Mouse (Mus musculus): Measurements from ENCODE around the gene Ucma. TPM values are rescaled to one million over a fixed set of nuclear protein-coding genes. Genes with fewer than 3 reads are reported as not detected.

Gene Ucma
- polyA plus RNA-seq, 1 experiment = not detected

- no peak overlapping the region for H3K27ac ChIP-seq (ENCODE audit: insufficient read depth, low read depth, low read length)
- 50% methylated on average over 4 of the region's 4 CpGs for WGBS
Measured at GRCm38 (mm10) chr2:4986798-4987197, 10.9 kb downstream of the Ucma start.

DNA sequence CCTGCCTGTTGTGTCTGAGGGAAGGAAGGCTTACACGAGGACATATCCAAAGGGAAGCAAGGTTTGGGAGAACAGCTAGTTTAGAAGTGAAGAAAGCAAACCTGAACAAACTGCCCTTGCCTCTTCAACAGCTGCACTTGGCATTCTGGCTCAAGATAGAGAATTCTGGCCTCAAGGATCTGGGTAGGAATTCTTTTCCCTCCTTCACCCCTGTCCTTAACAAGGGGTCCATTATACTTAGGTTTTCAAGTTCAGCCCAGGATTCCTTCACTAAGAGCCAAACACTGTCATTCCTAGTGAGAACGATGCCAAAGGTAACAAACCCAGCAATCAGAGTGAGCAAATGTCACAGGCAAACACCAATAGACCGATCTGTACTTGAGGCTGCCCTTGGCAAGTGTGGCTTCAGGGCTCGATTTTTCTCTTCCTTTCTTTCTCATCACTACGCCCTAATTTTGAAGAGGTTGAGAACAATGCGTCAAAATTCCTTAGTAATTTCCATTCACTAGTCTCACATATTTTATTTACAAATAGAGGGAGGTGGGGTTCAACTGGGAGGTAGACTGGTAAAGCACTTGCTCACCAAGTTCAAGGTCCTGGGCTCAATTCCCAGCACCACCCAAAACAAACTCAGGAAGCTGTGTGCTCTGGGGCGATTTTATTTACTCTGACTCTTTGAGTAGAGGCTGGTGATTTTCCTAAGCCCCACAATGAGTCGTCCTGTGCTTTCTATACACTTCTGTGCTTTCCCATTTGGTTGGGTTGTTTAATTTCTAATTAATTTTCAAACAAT, 11.7 kb downstream of the Ucma start:
- 66% methylated on average over 8 of the region's 8 CpGs for WGBS
- Histone ChIP-seq H3K4me1 (ENCODE audit: control insufficient read depth, insufficient read depth, insufficient read length, low read length) (peaks cover 15% of the 10 kb centered on the region), H3K4me3 (ENCODE audit: low read depth, low read length) (no peak overlapping the region), H3K27me3 (ENCODE audit: control insufficient read depth, insufficient read depth, low read length) (no peaks in the 10 kb centered on the region), H3K36me3 (ENCODE audit: control insufficient read depth, insufficient read depth, low read length) (peaks cover 6% of the 10 kb centered on the region), H3K27ac (ENCODE audit: insufficient read depth, low read depth, low read length) (no peak overlapping the region)
- no peak for TF ChIP-seq POLR2A (IDR thresholded peaks at IDR 0.05; ENCODE audit: low read depth, low read length)
- TF ChIP-seq CTCF (IDR thresholded peaks at IDR 0.05; ENCODE audit: extremely low read depth, insufficient read length, insufficient replicate concordance, low read depth, low read length) = no peak

More at GRCm38 (mm10) chr2:4986798-4987197, 10.9 kb downstream of the Ucma start:
- Histone ChIP-seq H3K27me3 (ENCODE audit: control insufficient read depth, insufficient read depth, low read length) (no peaks in the 10 kb centered on the region), H3K36me3 (ENCODE audit: control insufficient read depth, insufficient read depth, low read length) (peaks cover 4% of the 10 kb centered on the region), H3K4me3 (ENCODE audit: low read depth, low read length) (no peak overlapping the region), H3K4me1 (ENCODE audit: control insufficient read depth, insufficient read depth, insufficient read length, low read length) (peaks cover 15% of the 10 kb centered on the region)
- TF ChIP-seq POLR2A (IDR thresholded peaks at IDR 0.05; ENCODE audit: low read depth, low read length) = no peak
- TF ChIP-seq CTCF (IDR thresholded peaks at IDR 0.05; ENCODE audit: extremely low read depth, insufficient read length, insufficient replicate concordance, low read depth, low read length) = no peak

GRCm38 (mm10) chr2:4988826-4989424, 13.0 kb downstream of the Ucma start:
- WGBS = 81% methylated on average over 11 of the region's 11 CpGs

GRCm38 (mm10) chr2:4993584-4993983, 17.7 kb downstream of the Ucma start:
- Histone ChIP-seq H3K4me3 (ENCODE audit: low read depth, low read length) (no peak overlapping the region), H3K27ac (ENCODE audit: insufficient read depth, low read depth, low read length) (no peak overlapping the region), H3K4me1 (ENCODE audit: control insufficient read depth, insufficient read depth, insufficient read length, low read length) (peaks cover 7% of the 10 kb centered on the region; the same call in 1 of the 2 replicates), H3K36me3 (ENCODE audit: control insufficient read depth, insufficient read depth, low read length) (peaks cover 23% of the 10 kb centered on the region), H3K27me3 (ENCODE audit: control insufficient read depth, insufficient read depth, low read length) (no peaks in the 10 kb centered on the region)
- TF ChIP-seq POLR2A (IDR thresholded peaks at IDR 0.05; ENCODE audit: low read depth, low read length) (no peak), CTCF (IDR thresholded peaks at IDR 0.05; ENCODE audit: extremely low read depth, insufficient read length, insufficient replicate concordance, low read depth, low read length) (no peak)
- WGBS = 95% methylated on average over 11 of the region's 11 CpGs

More at GRCm38 (mm10) chr2:4988826-4989424, 13.0 kb downstream of the Ucma start:
- H3K4me3 ChIP-seq (ENCODE audit: low read depth, low read length) = no peak overlapping the region
- H3K36me3 ChIP-seq (ENCODE audit: control insufficient read depth, insufficient read depth, low read length) = peaks cover 12% of the 10 kb centered on the region
- H3K27me3 ChIP-seq (ENCODE audit: control insufficient read depth, insufficient read depth, low read length) = no peaks in the 10 kb centered on the region
- TF ChIP-seq CTCF (IDR thresholded peaks at IDR 0.05; ENCODE audit: extremely low read depth, insufficient read length, insufficient replicate concordance, low read depth, low read length) = peak; percentile 64; the same call in 1 of the 2 replicates
- TF ChIP-seq POLR2A (IDR thresholded peaks at IDR 0.05; ENCODE audit: low read depth, low read length) = no peak
- H3K4me1 ChIP-seq (ENCODE audit: control insufficient read depth, insufficient read depth, insufficient read length, low read length) = peaks cover 15% of the 10 kb centered on the region
- no peak overlapping the region for H3K27ac ChIP-seq (ENCODE audit: insufficient read depth, low read depth, low read length)

- H3K27ac ChIP-seq (ENCODE audit: insufficient read depth, low read depth, low read length) = no peak overlapping the region
- H3K27me3 ChIP-seq (ENCODE audit: control insufficient read depth, insufficient read depth, low read length) = no peaks in the 10 kb centered on the region
- no peak overlapping the region for H3K4me3 ChIP-seq (ENCODE audit: low read depth, low read length)
- peaks cover 25% of the 10 kb centered on the region for H3K36me3 ChIP-seq (ENCODE audit: control insufficient read depth, insufficient read depth, low read length)
- 96% methylated on average over 4 of the region's 4 CpGs for WGBS
- peaks cover 7% of the 10 kb centered on the region; the same call in 1 of the 2 replicates for H3K4me1 ChIP-seq (ENCODE audit: control insufficient read depth, insufficient read depth, insufficient read length, low read length)
- TF ChIP-seq POLR2A (IDR thresholded peaks at IDR 0.05; ENCODE audit: low read depth, low read length) (no peak), CTCF (IDR thresholded peaks at IDR 0.05; ENCODE audit: extremely low read depth, insufficient read length, insufficient replicate concordance, low read depth, low read length) (no peak)
Measured at GRCm38 (mm10) chr2:4994436-4994835, 18.5 kb downstream of the Ucma start.

DNA sequence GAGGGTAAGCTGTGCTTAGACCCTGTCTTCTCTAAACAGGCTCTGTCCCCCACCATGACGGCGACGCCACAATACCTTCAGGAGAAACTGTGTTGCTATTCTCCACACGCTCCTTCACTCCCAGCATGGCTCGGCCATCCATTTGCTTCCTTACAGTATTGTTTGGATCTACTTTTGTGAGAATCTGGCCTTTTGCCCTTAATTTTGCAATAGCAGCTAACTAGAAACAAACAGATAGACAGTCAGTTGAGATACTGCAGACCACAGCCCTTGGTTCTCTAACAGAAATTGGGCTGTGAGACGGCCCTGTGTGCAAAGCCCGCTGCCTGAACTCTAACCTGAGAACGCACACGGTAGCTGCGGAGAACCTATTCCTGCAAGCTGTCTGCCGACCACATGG, 19.7 kb downstream of the Ucma start:
- no peak overlapping the region for H3K27ac ChIP-seq (ENCODE audit: insufficient read depth, low read depth, low read length)
- H3K36me3 ChIP-seq (ENCODE audit: control insufficient read depth, insufficient read depth, low read length) = peaks cover 33% of the 10 kb centered on the region
- 90% methylated on average over 11 of the region's 11 CpGs for WGBS
- no peaks in the 10 kb centered on the region for H3K27me3 ChIP-seq (ENCODE audit: control insufficient read depth, insufficient read depth, low read length)
- H3K4me1 ChIP-seq (ENCODE audit: control insufficient read depth, insufficient read depth, insufficient read length, low read length) = peaks cover 7% of the 10 kb centered on the region; the same call in 1 of the 2 replicates
- TF ChIP-seq POLR2A (IDR thresholded peaks at IDR 0.05; ENCODE audit: low read depth, low read length) (no peak), CTCF (IDR thresholded peaks at IDR 0.05; ENCODE audit: extremely low read depth, insufficient read length, insufficient replicate concordance, low read depth, low read length) (no peak)
- H3K4me3 ChIP-seq (ENCODE audit: low read depth, low read length) = no peak overlapping the region

GRCm38 (mm10) chr2:4996421-4996824, 20.5 kb downstream of the Ucma start:
- H3K27ac ChIP-seq (ENCODE audit: insufficient read depth, low read depth, low read length) = peak overlapping the region; percentile 23; the same call in 1 of the 2 replicates
- peaks cover 7% of the 10 kb centered on the region; the same call in 1 of the 2 replicates for H3K4me1 ChIP-seq (ENCODE audit: control insufficient read depth, insufficient read depth, insufficient read length, low read length)
- WGBS = 38% methylated on average over 6 of the region's 6 CpGs

More at GRCm38 (mm10) chr2:4996421-4996824, 20.5 kb downstream of the Ucma start:
- Histone ChIP-seq H3K27me3 (ENCODE audit: control insufficient read depth, insufficient read depth, low read length) (no peaks in the 10 kb centered on the region), H3K4me3 (ENCODE audit: low read depth, low read length) (no peak overlapping the region), H3K36me3 (ENCODE audit: control insufficient read depth, insufficient read depth, low read length) (peaks cover 34% of the 10 kb centered on the region)
- TF ChIP-seq CTCF (IDR thresholded peaks at IDR 0.05; ENCODE audit: extremely low read depth, insufficient read length, insufficient replicate concordance, low read depth, low read length) (no peak), POLR2A (IDR thresholded peaks at IDR 0.05; ENCODE audit: low read depth, low read length) (no peak)
